Mouse (Mus musculus) hindbrain, embryonic 10.5 days (tissue): Measurements from ENCODE around the gene Ptprn. TPM values are rescaled to one million over a fixed set of nuclear protein-coding genes. Genes with fewer than 3 reads are reported as not detected.

Experiments
- DNase-seq: peaks from one replicate; pipeline ENCODE4 v3.0.0-alpha.2; 2017; ENCODE audit warnings: low spot score
- H3K27ac ChIP-seq: fragments of 300-500 bp; sonication (generic); 2 replicates; pipeline ENCODE4 v1.5.1; 2016; ENCODE audit warnings: mild to moderate bottlenecking, moderate library complexity
- H3K27me3 ChIP-seq: fragments of 300-500 bp; sonication (generic); 2 replicates; pipeline ENCODE4 v1.6.1; 2016; ENCODE audit warnings: mild to moderate bottlenecking; ENCODE audit not compliant: poor library complexity, insufficient read depth, severe bottlenecking
- H3K36me3 ChIP-seq: fragments of 300-500 bp; sonication (generic); 2 replicates; pipeline ENCODE4 v1.6.1; 2016; ENCODE audit warnings: mild to moderate bottlenecking, moderate library complexity
- H3K4me1 ChIP-seq: fragments of 300-500 bp; sonication (generic); replicated peaks from 2 replicates; pipeline ENCODE4 v1.6.1; 2016; ENCODE audit warnings: mild to moderate bottlenecking
- H3K4me3 ChIP-seq: fragments of 300-500 bp; sonication (generic); 2 replicates; pipeline ENCODE4 v1.5.1; 2016; ENCODE audit warnings: mild to moderate bottlenecking, moderate library complexity
- H3K9me3 ChIP-seq: fragments of 300-500 bp; sonication (generic); 2 replicates; pipeline ENCODE4 v1.6.1; 2016; ENCODE audit warnings: mild to moderate bottlenecking, moderate library complexity
- WGBS: fragments of 180-500 bp; shearing (Covaris S2); methylation state at CpG from one replicate; pipeline ENCODE4 v1.1.7; 2016; 5-methylcytosine and 5-hydroxymethylcytosine counted together
- polyA plus RNA-seq: library from polyadenylated mRNA; unstranded; fragments of >200 nt; fragmentation: Nextera tagmentation; extraction: Ambion mirVana; gene quantifications from 2 replicates; pipeline ENCODE4 v1.2.1, GENCODE M21; 2016

Ptprn gene
- polyA plus RNA-seq, 1 experiment from 2014 or later, result 7.9 TPM

DNA sequence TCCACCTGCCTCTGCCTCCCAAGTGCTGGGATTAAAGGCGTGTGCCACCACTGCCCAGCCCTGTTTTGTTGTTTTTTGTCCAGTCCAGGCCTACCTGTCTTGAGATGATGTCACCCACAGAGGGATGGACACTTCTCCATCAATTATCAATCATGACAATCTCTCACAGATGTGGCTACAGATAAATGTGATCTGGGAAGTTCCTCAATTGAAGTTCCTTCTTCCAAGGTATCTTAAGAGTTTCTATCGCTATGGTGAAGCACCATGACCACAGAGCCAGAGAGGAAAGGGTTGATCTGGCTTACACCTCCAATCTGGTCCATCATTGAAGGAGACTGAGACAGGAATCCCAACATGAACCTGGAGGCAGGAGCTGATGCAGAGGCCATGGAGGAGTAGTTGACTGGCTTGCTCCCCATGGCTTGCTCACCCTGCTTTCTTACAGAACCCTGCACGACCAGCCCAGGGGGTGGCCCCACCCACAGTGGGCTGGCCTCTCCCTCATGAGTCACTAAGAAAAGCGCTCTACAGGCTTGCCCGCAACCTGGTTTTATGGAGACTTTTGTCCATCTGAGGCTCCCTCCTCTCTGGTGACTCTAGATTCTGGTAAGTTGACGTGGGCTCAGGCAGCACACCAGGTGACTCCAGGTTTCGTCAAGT, 33.8 kb downstream of the Ptprn start:
- peaks cover 12% of the 10 kb centered on the region for H3K27me3 ChIP-seq
- no peak overlapping the region for H3K4me3 ChIP-seq
- 78% methylated on average over 7 of the region's 7 CpGs for WGBS
- no peaks in the 10 kb centered on the region for H3K9me3 ChIP-seq
- no peak overlapping the region for H3K27ac ChIP-seq
- DNase-seq, result no peak
- no peaks in the 10 kb centered on the region for H3K36me3 ChIP-seq
- peaks cover 10% of the 10 kb centered on the region; the same call in 1 of the 2 replicates for H3K4me1 ChIP-seq

DNA sequence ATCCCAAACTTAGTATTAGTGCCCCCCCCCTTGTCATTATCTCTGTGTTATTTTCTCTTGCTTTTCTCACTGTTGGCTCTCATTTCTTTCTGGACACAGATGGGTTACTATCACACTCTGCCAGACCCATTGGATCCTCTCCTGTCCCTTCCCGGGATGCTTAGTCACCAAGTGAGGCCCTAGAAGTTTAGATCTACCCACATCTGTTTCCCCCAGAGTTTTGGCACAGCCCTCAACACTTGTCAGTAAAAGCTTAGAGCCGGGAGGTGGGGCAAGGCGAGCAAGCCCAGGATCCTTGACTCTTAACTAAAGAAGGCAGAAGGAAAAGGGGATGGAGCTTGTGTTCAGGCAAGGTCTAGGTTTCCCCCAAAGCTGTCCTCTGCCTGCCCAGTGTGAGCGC, 35.1 kb downstream of the Ptprn start:
- DNase-seq, result no peak
- H3K4me3 ChIP-seq, result no peak overlapping the region
- H3K27ac ChIP-seq, result no peak overlapping the region
- H3K4me1 ChIP-seq, result no peaks in the 10 kb centered on the region
- H3K36me3 ChIP-seq, result no peaks in the 10 kb centered on the region
- peaks cover 4% of the 10 kb centered on the region for H3K27me3 ChIP-seq
- 73% methylated on average over 4 of the region's 4 CpGs for WGBS
- no peaks in the 10 kb centered on the region for H3K9me3 ChIP-seq

DNA sequence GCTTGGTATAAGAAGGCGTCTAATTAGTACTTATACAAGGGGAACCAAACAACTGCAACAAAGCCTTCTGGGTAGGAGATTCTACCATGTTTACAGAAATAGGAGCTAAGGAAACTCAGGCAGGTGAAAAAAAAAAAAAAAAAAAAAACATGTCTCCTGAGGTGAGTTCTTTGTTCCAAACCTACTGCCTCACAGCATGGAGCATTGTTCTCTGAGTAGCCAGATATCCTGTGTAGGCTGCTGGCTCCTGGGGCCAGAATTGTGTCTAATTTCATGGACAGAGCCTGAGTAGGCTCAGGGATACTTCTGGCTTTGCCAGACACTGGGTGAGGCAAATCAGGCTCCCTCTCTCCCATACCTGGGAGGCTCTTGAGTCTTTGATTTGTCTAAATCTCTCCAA, 36.6 kb downstream of the Ptprn start:
- H3K36me3 ChIP-seq, result no peaks in the 10 kb centered on the region
- no peak for DNase-seq
- no peak overlapping the region for H3K27ac ChIP-seq
- H3K4me3 ChIP-seq, result no peak overlapping the region
- WGBS, result 67% methylated on average over 1 of the region's 1 CpGs
- no peaks in the 10 kb centered on the region for H3K9me3 ChIP-seq
- H3K4me1 ChIP-seq, result no peaks in the 10 kb centered on the region
- peaks cover 3% of the 10 kb centered on the region for H3K27me3 ChIP-seq

DNA sequence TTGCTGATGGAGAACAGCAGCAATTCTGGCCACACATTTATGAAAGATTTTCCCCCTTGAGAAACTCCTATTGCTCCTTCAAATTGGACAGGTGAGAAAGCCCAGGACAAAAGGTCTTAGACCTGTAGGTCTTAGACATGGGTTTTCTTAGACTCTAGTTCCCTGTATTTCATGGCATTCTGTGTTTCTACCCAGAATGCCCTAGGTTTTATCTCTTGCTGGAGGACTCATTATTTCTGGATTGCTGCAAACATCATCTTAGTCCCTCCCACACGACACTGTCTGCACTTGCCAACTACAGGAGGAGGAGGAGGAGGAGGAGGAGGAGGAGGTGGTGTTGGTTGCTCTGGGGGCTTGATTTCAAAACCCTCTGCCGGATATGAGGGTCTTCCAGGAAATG, 38.2 kb downstream of the Ptprn start:
- no peaks in the 10 kb centered on the region for H3K9me3 ChIP-seq
- WGBS, result 83% methylated on average over 2 of the region's 2 CpGs
- DNase-seq, result no peak
- no peak overlapping the region for H3K27ac ChIP-seq
- no peaks in the 10 kb centered on the region for H3K36me3 ChIP-seq
- peaks cover 18% of the 10 kb centered on the region for H3K27me3 ChIP-seq
- H3K4me3 ChIP-seq, result no peak overlapping the region
- no peaks in the 10 kb centered on the region for H3K4me1 ChIP-seq

DNA sequence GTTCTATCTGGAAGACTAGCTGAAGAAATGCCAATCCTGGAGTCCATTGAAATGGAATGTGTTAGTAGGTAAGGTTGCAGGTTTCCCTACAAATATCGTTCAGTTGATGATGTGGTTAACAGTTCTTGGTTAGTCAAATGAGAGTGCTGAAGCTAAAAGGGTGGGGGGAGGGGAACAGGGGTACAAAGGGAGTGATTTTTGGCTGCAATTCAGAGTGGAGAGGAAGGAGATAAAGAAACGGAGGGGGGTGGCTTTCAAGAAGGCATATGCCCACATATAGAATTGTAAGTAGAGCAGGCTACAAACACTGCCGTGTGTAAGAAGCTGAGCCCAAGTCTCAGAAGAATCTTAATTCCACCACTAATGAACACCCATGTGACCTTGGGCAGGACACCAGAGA, 38.8 kb downstream of the Ptprn start:
- WGBS, result 73% methylated on average over 3 of the region's 3 CpGs
- Histone ChIP-seq H3K4me1 (no peaks in the 10 kb centered on the region), H3K9me3 (no peaks in the 10 kb centered on the region), H3K4me3 (no peak overlapping the region), H3K27me3 (peaks cover 25% of the 10 kb centered on the region), H3K27ac (no peak overlapping the region), H3K36me3 (no peaks in the 10 kb centered on the region)
- no peak for DNase-seq

DNA sequence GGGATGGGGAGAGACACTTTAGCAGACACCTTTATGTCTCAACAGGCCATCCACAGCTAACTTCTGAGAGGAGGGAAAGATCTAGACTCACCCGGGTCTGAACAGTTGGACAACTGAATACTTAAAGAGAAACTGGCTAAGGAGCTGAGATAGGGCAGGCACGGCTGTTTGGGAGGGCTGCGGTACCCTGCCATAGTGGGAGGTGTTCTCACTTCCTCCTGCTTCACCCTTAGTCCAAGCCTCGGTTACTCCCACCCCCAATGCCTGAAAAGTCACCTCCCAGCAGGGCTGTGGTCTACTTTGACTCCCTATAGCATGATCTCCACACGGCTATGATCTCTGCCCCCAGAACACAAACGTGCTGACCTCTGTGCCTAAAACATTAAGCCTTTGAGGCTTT, 40.8 kb downstream of the Ptprn start:
- no peak overlapping the region for H3K4me3 ChIP-seq
- no peaks in the 10 kb centered on the region for H3K36me3 ChIP-seq
- 74% methylated on average over 6 of the region's 6 CpGs for WGBS
- H3K4me1 ChIP-seq, result peaks cover 15% of the 10 kb centered on the region
- peaks cover 44% of the 10 kb centered on the region for H3K27me3 ChIP-seq
- DNase-seq, result no peak
- no peak overlapping the region for H3K27ac ChIP-seq
- no peaks in the 10 kb centered on the region for H3K9me3 ChIP-seq

DNA sequence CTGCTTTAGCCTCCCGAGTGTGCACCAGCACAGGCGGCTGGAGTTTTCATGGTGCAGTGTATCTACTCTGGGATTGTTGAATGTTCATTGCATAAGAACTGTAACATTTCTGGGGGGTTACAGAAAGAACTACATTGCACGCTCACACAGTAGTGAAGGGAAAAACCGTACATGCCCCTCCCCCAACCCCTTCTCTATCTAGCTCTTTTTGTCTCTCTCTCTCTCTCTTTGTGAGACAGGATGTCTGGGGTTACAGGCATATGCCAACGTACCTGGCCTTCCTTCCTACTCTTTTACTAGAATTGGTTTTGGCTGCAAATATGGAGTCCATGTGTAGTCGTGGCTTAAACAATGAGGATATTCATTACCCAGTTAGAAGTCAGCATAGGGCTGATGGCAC, 41.4 kb downstream of the Ptprn start:
- H3K27ac ChIP-seq, result no peak overlapping the region
- no peak for DNase-seq
- H3K36me3 ChIP-seq, result no peaks in the 10 kb centered on the region
- 86% methylated on average over 6 of the region's 6 CpGs for WGBS
- no peak overlapping the region for H3K4me3 ChIP-seq
- peaks cover 50% of the 10 kb centered on the region for H3K27me3 ChIP-seq
- no peaks in the 10 kb centered on the region for H3K9me3 ChIP-seq
- peaks cover 21% of the 10 kb centered on the region for H3K4me1 ChIP-seq

- Histone ChIP-seq H3K36me3 (no peaks in the 10 kb centered on the region), H3K9me3 (no peaks in the 10 kb centered on the region), H3K27ac (no peak overlapping the region), H3K27me3 (peaks cover 64% of the 10 kb centered on the region), H3K4me3 (no peak overlapping the region), H3K4me1 (peaks cover 22% of the 10 kb centered on the region)
- 86% methylated on average over 3 of the region's 3 CpGs for WGBS
- DNase-seq, result no peak
Measured at GRCm38 (mm10) chr1:75221538-75221937, 42.8 kb downstream of the Ptprn start.

DNA sequence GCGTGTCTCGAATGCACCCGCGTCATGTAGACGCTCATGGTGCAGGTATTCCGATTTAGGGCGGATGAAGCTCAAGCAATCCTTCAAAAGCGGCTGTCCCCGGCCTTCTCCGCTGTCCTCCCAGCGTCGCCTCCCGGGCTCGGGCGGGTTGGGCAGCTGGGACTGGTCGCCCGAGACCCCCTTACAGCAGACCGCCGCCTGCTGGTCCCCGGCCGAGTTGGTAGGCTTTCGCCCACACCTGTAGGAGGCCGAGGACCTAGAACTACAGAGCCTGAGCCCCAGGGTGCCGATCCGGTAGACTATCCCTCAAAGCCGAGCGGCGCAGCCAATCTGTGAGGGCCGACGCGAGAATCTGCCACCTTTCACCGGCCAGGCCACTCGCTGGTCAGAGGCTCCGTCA, 44.8 kb downstream of the Ptprn start, which contains the start of gene Tuba4a:
TSS of gene Tuba4a (minus strand) at position 335 of the 400 bp plus-strand sequence.
- under 1% methylated on average over 34 of the region's 34 CpGs for WGBS
- Histone ChIP-seq H3K27me3 (peaks cover 77% of the 10 kb centered on the region), H3K4me1 (peaks cover 22% of the 10 kb centered on the region), H3K9me3 (no peaks in the 10 kb centered on the region), H3K36me3 (peaks cover 18% of the 10 kb centered on the region), H3K27ac (peak within 1 kb of the TSS; percentile 71), H3K4me3 (peak within 1 kb of the TSS; percentile 60)
- peak; percentile 43 for DNase-seq

DNA sequence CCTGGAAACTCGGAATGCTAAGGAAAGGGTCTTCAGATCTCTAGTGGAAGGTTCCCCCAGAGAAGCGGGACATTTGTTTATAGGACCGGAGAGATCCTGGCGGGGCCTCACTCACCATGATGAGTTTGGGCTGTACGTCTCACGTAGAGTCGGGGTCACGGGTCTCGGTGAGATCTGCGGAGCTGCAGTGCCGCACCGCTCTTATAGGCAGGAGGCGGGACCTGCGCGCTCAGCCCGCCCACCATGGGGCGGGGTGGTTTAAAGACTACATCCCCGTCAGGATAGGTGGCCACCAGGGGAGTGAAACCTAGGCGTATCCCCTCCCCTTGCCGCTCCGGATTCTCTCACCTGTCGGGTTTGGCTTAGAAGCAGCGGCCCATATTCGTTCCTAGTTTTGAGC, 45.2 kb downstream of the Ptprn start:
- H3K27me3 ChIP-seq, result peaks cover 77% of the 10 kb centered on the region
- H3K36me3 ChIP-seq, result peaks cover 23% of the 10 kb centered on the region
- H3K4me3 ChIP-seq, result peak overlapping the region; percentile 60
- H3K4me1 ChIP-seq, result peaks cover 22% of the 10 kb centered on the region
- peak; percentile 69 for DNase-seq
- no peaks in the 10 kb centered on the region for H3K9me3 ChIP-seq
- WGBS, result under 1% methylated on average over 24 of the region's 24 CpGs
- peak overlapping the region; percentile 71; the same call in 1 of the 2 replicates for H3K27ac ChIP-seq

GRCm38 (mm10) chr1:75218227-75219001, 45.9 kb downstream of the Ptprn start:
- peak; percentile 18 for DNase-seq
- H3K27me3 ChIP-seq, result peaks cover 77% of the 10 kb centered on the region

GRCm38 (mm10) chr1:75217893-75218226, 46.4 kb downstream of the Ptprn start:
- H3K9me3 ChIP-seq, result no peaks in the 10 kb centered on the region
- 7% methylated on average over 6 of the region's 6 CpGs for whole genome bisulfite sequencing
- H3K4me1 ChIP-seq, result peaks cover 23% of the 10 kb centered on the region
- peak overlapping the region; percentile 60 for H3K4me3 ChIP-seq
- H3K27ac ChIP-seq, result no peak overlapping the region
- H3K27me3 ChIP-seq, result peaks cover 76% of the 10 kb centered on the region
- no peak for DNase-seq
- H3K36me3 ChIP-seq, result peaks cover 35% of the 10 kb centered on the region

More at GRCm38 (mm10) chr1:75218227-75219001, 45.9 kb downstream of the Ptprn start:
- WGBS, result 3% methylated on average over 38 of the region's 38 CpGs
- Histone ChIP-seq H3K27ac (peak overlapping the region; percentile 71), H3K9me3 (no peaks in the 10 kb centered on the region), H3K36me3 (peaks cover 29% of the 10 kb centered on the region), H3K4me1 (peaks cover 22% of the 10 kb centered on the region), H3K4me3 (peak overlapping the region; percentile 60)

GRCm38 (mm10) chr1:75216797-75217585, 47.3 kb downstream of the Ptprn start:
- H3K9me3 ChIP-seq, result no peaks in the 10 kb centered on the region
- no peak for DNase-seq
- peaks cover 67% of the 10 kb centered on the region for H3K27me3 ChIP-seq
- 81% methylated on average over 13 of the region's 13 CpGs for WGBS
- H3K36me3 ChIP-seq, result peaks cover 43% of the 10 kb centered on the region
- H3K27ac ChIP-seq, result no peak overlapping the region
- H3K4me3 ChIP-seq, result no peak overlapping the region
- H3K4me1 ChIP-seq, result peaks cover 32% of the 10 kb centered on the region
